Mouse (Mus musculus): ENCODE measurements around the gene Scap. TPM values are rescaled to one million over a fixed set of nuclear protein-coding genes. Genes with fewer than 3 reads are reported as not detected.
"Not testable (repeated sequence)": the region's sequence is repeated elsewhere in the genome, so short reads cannot be mapped to it uniquely, and the experiment has no call there.

Scap gene
- polyA plus RNA-seq, 1 experiment from 2014 or later, result 38.8 TPM

GRCm38 (mm10) chr9:110315410-110315809 lies 17.7 kb upstream of the Scap start:
- H3K4me3 ChIP-seq, result no peak overlapping the region
- no peak overlapping the region for H3K9ac ChIP-seq
- no peaks in the 10 kb centered on the region for H3K4me1 ChIP-seq
- no peak for ATAC-seq (ENCODE audit: insufficient number of reproducible peaks, low FRiP score, low TSS enrichment, low read depth)
- H3K36me3 ChIP-seq, result peaks cover 75% of the 10 kb centered on the region
- H3K27me3 ChIP-seq, result no peaks in the 10 kb centered on the region
- H3K9me3 ChIP-seq, result no peaks in the 10 kb centered on the region
- H3K27ac ChIP-seq, result no peak overlapping the region
- no peak overlapping the region for H3K4me2 ChIP-seq
- 84% methylated on average over 6 of the region's 6 CpGs for WGBS

GRCm38 (mm10) chr9:110315904-110316303 lies 17.2 kb upstream of the Scap start:
- Histone ChIP-seq H3K4me1 (no peaks in the 10 kb centered on the region), H3K9ac (no peak overlapping the region), H3K9me3 (no peaks in the 10 kb centered on the region), H3K27ac (no peak overlapping the region), H3K4me3 (no peak overlapping the region), H3K27me3 (no peaks in the 10 kb centered on the region), H3K4me2 (no peak overlapping the region), H3K36me3 (peaks cover 75% of the 10 kb centered on the region)
- 94% methylated on average over 8 of the region's 8 CpGs for WGBS
- ATAC-seq (ENCODE audit: insufficient number of reproducible peaks, low FRiP score, low TSS enrichment, low read depth), result no peak

GRCm38 (mm10) chr9:110316503-110316902 lies 16.6 kb upstream of the Scap start:
- no peak overlapping the region for H3K4me2 ChIP-seq
- WGBS, result 95% methylated on average over 8 of the region's 8 CpGs
- H3K4me1 ChIP-seq, result no peaks in the 10 kb centered on the region
- no peak overlapping the region for H3K9ac ChIP-seq
- no peak overlapping the region for H3K27ac ChIP-seq
- no peak overlapping the region for H3K4me3 ChIP-seq
- no peaks in the 10 kb centered on the region for H3K9me3 ChIP-seq
- H3K36me3 ChIP-seq, result peaks cover 76% of the 10 kb centered on the region
- no peaks in the 10 kb centered on the region for H3K27me3 ChIP-seq
- ATAC-seq (ENCODE audit: insufficient number of reproducible peaks, low FRiP score, low TSS enrichment, low read depth), result no peak

GRCm38 (mm10) chr9:110320769-110321168 lies 12.3 kb upstream of the Scap start:
- H3K4me3 ChIP-seq, result no peak overlapping the region
- H3K27me3 ChIP-seq, result no peaks in the 10 kb centered on the region
- WGBS, result 91% methylated on average over 10 of the region's 10 CpGs
- H3K36me3 ChIP-seq, result peaks cover 44% of the 10 kb centered on the region
- no peak overlapping the region for H3K9ac ChIP-seq
- no peaks in the 10 kb centered on the region for H3K9me3 ChIP-seq
- no peaks in the 10 kb centered on the region for H3K4me1 ChIP-seq
- no peak for ATAC-seq (ENCODE audit: insufficient number of reproducible peaks, low FRiP score, low TSS enrichment, low read depth)
- no peak overlapping the region for H3K27ac ChIP-seq
- no peak overlapping the region for H3K4me2 ChIP-seq

- no peak overlapping the region for H3K27ac ChIP-seq
- H3K9me3 ChIP-seq, result no peaks in the 10 kb centered on the region
- no peak overlapping the region for H3K9ac ChIP-seq
- no peak overlapping the region for H3K4me2 ChIP-seq
- ATAC-seq (ENCODE audit: insufficient number of reproducible peaks, low FRiP score, low TSS enrichment, low read depth), result no peak
- no peak overlapping the region for H3K4me3 ChIP-seq
- no peaks in the 10 kb centered on the region for H3K4me1 ChIP-seq
- H3K36me3 ChIP-seq, result peaks cover 37% of the 10 kb centered on the region
- no peaks in the 10 kb centered on the region for H3K27me3 ChIP-seq
Observed at GRCm38 (mm10) chr9:110322972-110323371, 10.1 kb upstream of the Scap start.

GRCm38 (mm10) chr9:110324181-110324580 lies 8.9 kb upstream of the Scap start:
- H3K4me3 ChIP-seq, result no peak overlapping the region
- WGBS, result 86% methylated on average over 1 of the region's 1 CpGs
- H3K9me3 ChIP-seq, result no peaks in the 10 kb centered on the region
- H3K27me3 ChIP-seq, result no peaks in the 10 kb centered on the region
- peaks cover 28% of the 10 kb centered on the region for H3K36me3 ChIP-seq
- no peaks in the 10 kb centered on the region for H3K4me1 ChIP-seq
- no peak overlapping the region for H3K27ac ChIP-seq
- H3K4me2 ChIP-seq, result no peak overlapping the region
- ATAC-seq (ENCODE audit: insufficient number of reproducible peaks, low FRiP score, low TSS enrichment, low read depth), result no peak
- no peak overlapping the region for H3K9ac ChIP-seq

GRCm38 (mm10) chr9:110328178-110328577 lies 4.9 kb upstream of the Scap start:
- no peak overlapping the region for H3K4me2 ChIP-seq
- peaks cover 2% of the 10 kb centered on the region; the same call in 1 of the 2 replicates for H3K4me1 ChIP-seq
- no peaks in the 10 kb centered on the region for H3K27me3 ChIP-seq
- no peak overlapping the region for H3K9ac ChIP-seq
- H3K36me3 ChIP-seq, result no peaks in the 10 kb centered on the region
- ATAC-seq (ENCODE audit: insufficient number of reproducible peaks, low FRiP score, low TSS enrichment, low read depth), result no peak
- H3K9me3 ChIP-seq, result no peaks in the 10 kb centered on the region
- WGBS, result 78% methylated on average over 2 of the region's 2 CpGs
- H3K4me3 ChIP-seq, result no peak overlapping the region
- no peak overlapping the region for H3K27ac ChIP-seq

GRCm38 (mm10) chr9:110328946-110329630 lies 4.0 kb upstream of the Scap start:
- no peak overlapping the region for H3K4me2 ChIP-seq
- H3K4me3 ChIP-seq, result no peak overlapping the region
- no peak for ATAC-seq (ENCODE audit: insufficient number of reproducible peaks, low FRiP score, low TSS enrichment, low read depth)
- H3K27ac ChIP-seq, result no peak overlapping the region
- no peak overlapping the region for H3K9ac ChIP-seq
- no peaks in the 10 kb centered on the region for H3K27me3 ChIP-seq
- H3K36me3 ChIP-seq, result no peaks in the 10 kb centered on the region
- H3K4me1 ChIP-seq, result peaks cover 5% of the 10 kb centered on the region
- 56% methylated on average over 5 of the region's 5 CpGs for WGBS
- H3K9me3 ChIP-seq, result no peaks in the 10 kb centered on the region

GRCm38 (mm10) chr9:110329655-110330054 lies 3.4 kb upstream of the Scap start:
- H3K4me3 ChIP-seq, result no peak overlapping the region
- ATAC-seq (ENCODE audit: insufficient number of reproducible peaks, low FRiP score, low TSS enrichment, low read depth), result no peak
- H3K27me3 ChIP-seq, result no peaks in the 10 kb centered on the region
- H3K27ac ChIP-seq, result no peak overlapping the region
- no peaks in the 10 kb centered on the region for H3K9me3 ChIP-seq
- 66% methylated on average over 21 of the region's 21 CpGs for WGBS
- peaks cover 10% of the 10 kb centered on the region for H3K4me1 ChIP-seq
- H3K9ac ChIP-seq, result no peak overlapping the region
- H3K36me3 ChIP-seq, result no peaks in the 10 kb centered on the region
- H3K4me2 ChIP-seq, result no peak overlapping the region

- Histone ChIP-seq H3K9ac (no peak overlapping the region), H3K27ac (no peak overlapping the region), H3K9me3 (no peaks in the 10 kb centered on the region), H3K4me2 (no peak overlapping the region), H3K27me3 (no peaks in the 10 kb centered on the region), H3K4me3 (no peak overlapping the region), H3K4me1 (peaks cover 14% of the 10 kb centered on the region), H3K36me3 (no peaks in the 10 kb centered on the region)
- 32% methylated on average over 6 of the region's 6 CpGs for WGBS
- ATAC-seq (ENCODE audit: insufficient number of reproducible peaks, low FRiP score, low TSS enrichment, low read depth), result no peak
Observed at GRCm38 (mm10) chr9:110330341-110330740, 2.7 kb upstream of the Scap start.

GRCm38 (mm10) chr9:110330913-110331312 lies 2.2 kb upstream of the Scap start:
- 81% methylated on average over 5 of the region's 5 CpGs for WGBS
- ATAC-seq (ENCODE audit: insufficient number of reproducible peaks, low FRiP score, low TSS enrichment, low read depth); H3K9ac ChIP-seq; H3K4me3 ChIP-seq; H3K27ac ChIP-seq; H3K36me3 ChIP-seq; H3K27me3 ChIP-seq; H3K9me3 ChIP-seq; H3K4me2 ChIP-seq: not testable (repeated sequence)
- H3K4me1 ChIP-seq, result peaks cover 14% of the 10 kb centered on the region

- 10% methylated on average over 12 of the region's 12 CpGs for WGBS
- ATAC-seq (ENCODE audit: insufficient number of reproducible peaks, low FRiP score, low TSS enrichment, low read depth), result no peak
- Histone ChIP-seq H3K4me2 (peak overlapping the region; percentile 76), H3K4me1 (peaks cover 16% of the 10 kb centered on the region), H3K36me3 (no peaks in the 10 kb centered on the region), H3K4me3 (peak overlapping the region; percentile 93), H3K27me3 (no peaks in the 10 kb centered on the region), H3K9me3 (no peaks in the 10 kb centered on the region), H3K27ac (no peak overlapping the region), H3K9ac (peak overlapping the region; percentile 67)
Observed at GRCm38 (mm10) chr9:110333896-110334259, 790 bp downstream of the Scap start.

GRCm38 (mm10) chr9:110334849-110335248 lies 1.8 kb downstream of the Scap start:
- H3K4me1 ChIP-seq, result peaks cover 14% of the 10 kb centered on the region
- no peaks in the 10 kb centered on the region for H3K27me3 ChIP-seq
- no peaks in the 10 kb centered on the region for H3K36me3 ChIP-seq
- no peak overlapping the region for H3K27ac ChIP-seq
- ATAC-seq (ENCODE audit: insufficient number of reproducible peaks, low FRiP score, low TSS enrichment, low read depth), result no peak
- H3K9me3 ChIP-seq, result no peaks in the 10 kb centered on the region
- 56% methylated on average over 8 of the region's 8 CpGs for WGBS
- no peak overlapping the region for H3K4me2 ChIP-seq
- no peak overlapping the region for H3K9ac ChIP-seq
- no peak overlapping the region for H3K4me3 ChIP-seq
